Mouse (Mus musculus) bone marrow, adult 2 months (tissue): ENCODE data around the gene Tbxas1.

Experiments used
- CTCF ChIP-seq: fragments of 200-500 bp; IDR thresholded peaks from 2 replicates; pipeline ENCODE4 v1.5.1; 2011; ENCODE audit warnings: low read length, control low read depth; ENCODE audit not compliant: control insufficient read depth, insufficient read depth
- POLR2A ChIP-seq: fragments of 200-500 bp; IDR thresholded peaks from 2 replicates; pipeline ENCODE4 v1.6.1; 2011; ENCODE audit warnings: low read depth, mild to moderate bottlenecking, control low read depth, low read length, borderline replicate concordance; ENCODE audit not compliant: control insufficient read depth

- TF ChIP-seq POLR2A, result no peak
- no peak for TF ChIP-seq CTCF
Measured at GRCm38 (mm10) chr6:38901152-38901551, 25.9 kb downstream of the Tbxas1 start.
